Mouse (Mus musculus): ENCODE data around the gene Fam107b. TPM values are rescaled to one million over a fixed set of nuclear protein-coding genes. Genes with fewer than 3 reads are reported as not detected.

Fam107b gene
- polyA plus RNA-seq, 1 experiment from 2014 or later = 13.4 TPM

DNA sequence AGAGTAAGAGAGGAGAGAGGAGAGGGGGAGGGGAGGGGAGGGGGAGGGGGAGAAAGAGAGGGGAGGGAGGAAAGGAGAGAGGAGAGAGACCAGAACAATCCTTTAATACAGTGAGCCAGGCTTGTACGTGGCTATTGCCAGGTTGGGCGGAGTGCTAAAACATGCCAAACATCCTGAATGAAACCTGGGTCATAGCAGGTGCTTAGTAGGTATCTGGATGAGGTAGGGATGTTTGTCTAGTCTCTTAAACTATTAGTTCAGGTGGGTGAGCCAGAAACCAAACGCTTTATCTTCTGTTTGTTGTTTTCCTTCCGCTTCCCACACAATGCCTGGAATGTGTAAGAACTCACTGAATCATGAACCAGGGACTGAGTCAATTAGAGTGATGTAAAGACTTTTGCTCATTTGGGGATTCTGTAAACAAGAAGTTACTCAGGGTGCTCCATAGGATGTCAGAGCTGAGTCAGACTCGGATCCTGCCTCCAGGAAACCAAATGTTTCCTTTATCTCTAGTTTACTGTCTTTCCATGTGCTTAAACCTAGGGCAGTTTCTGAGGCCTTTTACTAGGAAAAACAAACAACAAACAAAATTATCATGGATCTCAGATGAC lies 89.1 kb downstream of the Fam107b start:
- H3K36me3 ChIP-seq = no peaks in the 10 kb centered on the region
- DNase-seq (no peak), ATAC-seq (ENCODE audit: low read depth) (no peak)
- peaks cover 43% of the 10 kb centered on the region for H3K4me1 ChIP-seq (replicated peaks)
- no peak overlapping the region for H3K4me3 ChIP-seq (replicated peaks)
- H3K9me3 ChIP-seq (replicated peaks) = no peaks in the 10 kb centered on the region
- 31% methylated on average over 5 of the region's 5 CpGs for WGBS (ENCODE audit: insufficient replicate concordance)
- H3K27ac ChIP-seq = no peak overlapping the region
- no peak overlapping the region for H3K9ac ChIP-seq
- no peaks in the 10 kb centered on the region for H3K27me3 ChIP-seq
- no peak overlapping the region for H3K4me2 ChIP-seq

DNA sequence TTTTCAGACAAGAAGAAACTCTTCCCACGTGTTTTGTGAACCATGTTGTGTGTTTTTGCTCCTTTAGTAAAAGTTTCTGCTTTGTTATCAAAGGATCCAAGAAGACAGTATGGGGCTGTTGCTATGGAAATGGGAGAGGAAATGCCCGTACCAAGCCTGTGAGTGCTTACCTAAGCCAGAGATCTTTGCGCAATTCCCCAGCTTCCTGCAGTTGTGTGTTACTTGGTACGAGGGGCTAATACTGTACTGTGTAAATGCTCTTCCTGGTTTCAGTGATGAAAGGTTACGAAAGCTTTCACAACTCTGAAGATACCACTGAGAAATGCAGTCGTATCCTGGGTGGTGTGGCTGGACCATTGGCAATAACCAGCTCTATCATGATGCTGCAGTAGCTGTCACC lies 93.8 kb downstream of the Fam107b start:
- no peaks in the 10 kb centered on the region for H3K9me3 ChIP-seq (replicated peaks)
- H3K27me3 ChIP-seq = no peaks in the 10 kb centered on the region
- H3K4me1 ChIP-seq (replicated peaks) = peaks cover 18% of the 10 kb centered on the region
- no peak overlapping the region for H3K27ac ChIP-seq
- no peak overlapping the region for H3K4me2 ChIP-seq
- no peak overlapping the region for H3K9ac ChIP-seq
- DNase-seq (no peak), ATAC-seq (ENCODE audit: low read depth) (peak; percentile 61)
- H3K36me3 ChIP-seq = no peaks in the 10 kb centered on the region
- WGBS (ENCODE audit: insufficient replicate concordance) = 22% methylated on average over 6 of the region's 6 CpGs
- H3K4me3 ChIP-seq (replicated peaks) = no peak overlapping the region

DNA sequence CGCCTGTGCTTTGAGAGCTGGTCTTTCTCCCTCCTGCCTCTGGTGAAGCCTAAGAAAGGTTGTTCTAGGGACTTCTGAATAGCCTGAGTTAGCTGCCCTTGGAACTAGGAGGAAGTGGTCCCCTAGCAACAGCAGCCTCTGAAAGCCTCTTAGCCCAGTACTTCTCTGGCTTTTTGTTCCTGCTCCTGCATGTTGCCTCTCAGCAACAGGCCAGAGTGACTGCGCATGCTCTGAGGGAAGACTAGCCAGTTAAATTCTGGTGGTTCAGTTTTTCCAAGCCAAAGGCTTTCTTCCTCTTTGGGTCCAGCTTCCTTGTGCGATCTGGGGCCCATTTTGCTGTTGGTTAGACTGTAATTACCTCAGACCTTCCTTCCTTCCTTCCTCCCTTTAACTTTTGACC lies 98.4 kb downstream of the Fam107b start:
- H3K9ac ChIP-seq = no peak overlapping the region
- H3K4me1 ChIP-seq (replicated peaks) = 0 out of 2 replicates have a peak, but pooled peaks cover 9% of the 10 kb centered on the region
- 40% methylated on average over 3 of the region's 3 CpGs for WGBS (ENCODE audit: insufficient replicate concordance)
- no peak overlapping the region for H3K27ac ChIP-seq
- H3K36me3 ChIP-seq = no peaks in the 10 kb centered on the region
- no peaks in the 10 kb centered on the region for H3K27me3 ChIP-seq
- DNase-seq (peak; percentile 14), ATAC-seq (ENCODE audit: low read depth) (no peak)
- no peaks in the 10 kb centered on the region for H3K9me3 ChIP-seq (replicated peaks)
- H3K4me2 ChIP-seq = no peak overlapping the region
- H3K4me3 ChIP-seq (replicated peaks) = no peak overlapping the region

DNA sequence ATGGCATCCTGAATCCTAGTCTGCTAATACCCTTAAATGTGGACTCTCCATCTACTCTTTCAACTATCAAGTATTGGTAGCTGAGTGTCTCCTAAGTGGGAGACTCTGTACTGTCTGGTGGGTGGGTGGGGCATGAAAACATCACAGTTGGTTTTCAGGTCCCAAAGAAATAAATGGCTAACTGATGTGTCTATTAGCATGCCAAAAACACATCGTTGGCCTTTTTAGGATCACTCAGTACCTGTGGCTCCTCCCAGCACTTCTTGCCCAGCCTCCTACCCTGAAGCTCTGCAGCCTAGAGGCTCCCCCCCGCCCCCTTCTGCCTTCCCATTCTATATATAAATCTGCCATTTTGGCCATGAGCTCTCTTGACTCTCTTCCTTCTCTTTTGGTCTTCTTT lies 99.4 kb downstream of the Fam107b start:
- ATAC-seq (ENCODE audit: low read depth) = no peak
- 25% methylated on average over 2 of the region's 2 CpGs for WGBS (ENCODE audit: insufficient replicate concordance)

DNA sequence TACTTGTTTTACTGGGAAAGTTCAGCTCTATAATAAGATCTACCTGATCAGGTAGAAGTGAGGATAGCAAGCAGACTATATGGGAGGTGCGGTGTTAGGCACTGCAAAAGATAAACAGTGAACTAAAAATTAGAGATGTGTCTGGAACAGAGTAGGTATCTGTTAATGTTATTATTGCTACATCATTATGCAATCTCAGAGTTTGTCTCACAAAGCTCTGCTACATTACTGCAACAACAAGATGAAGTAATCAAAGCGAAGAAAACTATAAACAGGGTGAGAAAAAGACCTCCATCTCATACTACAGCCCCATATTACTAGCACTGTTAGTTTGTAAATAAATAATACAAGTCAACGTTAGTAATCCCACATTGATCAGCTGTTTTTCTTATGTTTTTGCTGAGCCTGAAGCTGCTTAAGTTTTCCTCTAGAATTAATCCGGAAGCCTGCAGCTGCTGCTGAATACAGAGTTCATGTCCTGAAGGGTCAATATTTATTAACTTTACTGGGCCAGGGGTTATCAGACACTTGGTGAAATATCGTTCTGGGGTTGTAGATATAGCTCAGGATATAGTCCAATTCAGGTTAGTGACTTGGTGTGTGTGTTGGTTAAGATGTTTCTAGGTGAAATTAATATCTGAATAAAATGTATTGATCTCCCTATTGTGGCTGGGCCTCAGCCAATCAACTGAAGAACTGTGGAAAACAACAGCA lies 102.5 kb downstream of the Fam107b start:
- Histone ChIP-seq H3K36me3 (no peaks in the 10 kb centered on the region), H3K9me3 (replicated peaks) (no peaks in the 10 kb centered on the region), H3K4me2 (no peak overlapping the region), H3K4me3 (replicated peaks) (no peak overlapping the region), H3K27me3 (no peaks in the 10 kb centered on the region), H3K4me1 (replicated peaks) (no peaks in the 10 kb centered on the region), H3K9ac (no peak overlapping the region), H3K27ac (no peak overlapping the region)
- no peak for ATAC-seq (ENCODE audit: low read depth)
- 70% methylated on average over 5 of the region's 5 CpGs for WGBS (ENCODE audit: insufficient replicate concordance)
- DNase-seq = no peak

More for the DNA sequence above, 99.4 kb downstream of the Fam107b start:
- no peaks in the 10 kb centered on the region for H3K4me1 ChIP-seq (replicated peaks)
- no peak overlapping the region for H3K4me3 ChIP-seq (replicated peaks)
- no peaks in the 10 kb centered on the region for H3K27me3 ChIP-seq
- DNase-seq = no peak
- no peak overlapping the region for H3K4me2 ChIP-seq
- H3K9me3 ChIP-seq (replicated peaks) = no peaks in the 10 kb centered on the region
- H3K9ac ChIP-seq = no peak overlapping the region
- H3K27ac ChIP-seq = no peak overlapping the region
- H3K36me3 ChIP-seq = no peaks in the 10 kb centered on the region

DNA sequence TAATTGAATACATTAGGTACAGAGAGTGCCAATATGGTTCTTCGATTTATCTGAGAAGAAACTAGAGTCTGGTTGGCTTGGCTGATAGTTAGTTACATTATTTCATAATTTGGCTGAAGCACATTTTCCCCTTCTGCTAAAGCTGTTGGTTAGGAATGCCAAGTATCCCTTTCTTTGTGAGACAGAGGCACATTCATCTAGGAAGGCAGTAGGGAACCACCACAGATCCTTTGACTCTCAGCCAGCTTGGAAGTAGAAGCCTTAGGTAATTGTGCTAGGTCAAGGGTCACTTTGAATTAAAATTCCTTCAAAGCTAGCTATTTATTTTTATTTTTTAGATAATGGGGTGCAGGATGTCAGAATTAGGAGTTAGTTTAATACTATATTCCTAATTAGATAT lies 105.2 kb downstream of the Fam107b start:
- no peaks in the 10 kb centered on the region for H3K9me3 ChIP-seq (replicated peaks)
- ATAC-seq (ENCODE audit: low read depth) (no peak), DNase-seq (no peak)
- no peaks in the 10 kb centered on the region for H3K4me1 ChIP-seq (replicated peaks)
- 64% methylated on average over 1 of the region's 1 CpGs for WGBS (ENCODE audit: insufficient replicate concordance)
- no peaks in the 10 kb centered on the region for H3K36me3 ChIP-seq
- no peak overlapping the region for H3K4me3 ChIP-seq (replicated peaks)
- H3K4me2 ChIP-seq = no peak overlapping the region
- no peak overlapping the region for H3K27ac ChIP-seq
- no peaks in the 10 kb centered on the region for H3K27me3 ChIP-seq
- no peak overlapping the region for H3K9ac ChIP-seq

DNA sequence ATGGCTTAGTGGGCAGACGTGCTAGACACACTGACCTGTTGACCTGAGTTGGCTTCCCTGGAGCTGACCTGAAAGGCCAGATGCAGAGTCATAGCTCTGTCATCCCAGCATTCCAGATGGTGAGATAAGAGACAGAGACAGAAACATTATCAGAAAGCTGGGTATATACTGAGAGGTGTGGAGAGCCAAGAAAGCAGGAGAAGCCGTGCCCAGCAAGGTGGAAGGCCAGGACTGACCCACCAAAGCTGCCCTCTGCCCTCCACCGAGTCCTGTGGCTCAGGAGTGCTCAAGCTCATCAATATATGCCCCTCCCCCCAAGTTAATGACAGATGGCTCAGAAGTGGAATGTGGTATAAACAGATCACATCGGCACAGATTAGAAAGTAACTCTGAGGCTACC lies 112.4 kb downstream of the Fam107b start:
- H3K36me3 ChIP-seq = no peaks in the 10 kb centered on the region
- H3K4me1 ChIP-seq (replicated peaks) = no peaks in the 10 kb centered on the region
- no peak overlapping the region for H3K4me3 ChIP-seq (replicated peaks)
- no peak for DNase-seq
- H3K9ac ChIP-seq = no peak overlapping the region
- WGBS (ENCODE audit: insufficient replicate concordance) = 51% methylated on average over 4 of the region's 4 CpGs
- no peak for ATAC-seq (ENCODE audit: low read depth)
- H3K27ac ChIP-seq = no peak overlapping the region
- H3K27me3 ChIP-seq = no peaks in the 10 kb centered on the region
- no peaks in the 10 kb centered on the region for H3K9me3 ChIP-seq (replicated peaks)
- no peak overlapping the region for H3K4me2 ChIP-seq

DNA sequence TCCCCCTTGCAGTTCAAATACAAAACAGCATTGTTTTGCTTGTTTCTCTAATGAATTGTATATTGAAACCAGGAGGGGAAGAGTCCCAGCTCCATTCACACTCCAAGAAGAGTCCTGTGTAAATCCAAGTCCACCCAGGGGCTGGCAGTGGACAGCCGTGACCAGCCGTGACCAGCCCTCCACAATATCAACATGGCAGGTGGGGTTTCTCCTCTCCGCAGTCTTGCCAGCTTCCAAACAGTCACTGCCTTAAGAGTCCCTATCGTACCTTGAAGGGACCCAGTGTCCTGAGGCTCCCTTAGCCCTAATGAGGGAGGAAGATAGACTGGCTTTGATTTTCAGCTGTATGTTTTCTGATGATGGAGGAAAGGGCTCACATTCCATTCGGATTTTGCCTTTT lies 113.1 kb downstream of the Fam107b start:
- Histone ChIP-seq H3K36me3 (no peaks in the 10 kb centered on the region), H3K27me3 (no peaks in the 10 kb centered on the region), H3K9me3 (replicated peaks) (no peaks in the 10 kb centered on the region), H3K9ac (no peak overlapping the region), H3K27ac (no peak overlapping the region), H3K4me3 (replicated peaks) (no peak overlapping the region), H3K4me2 (no peak overlapping the region), H3K4me1 (replicated peaks) (no peaks in the 10 kb centered on the region)
- DNase-seq = no peak
- WGBS (ENCODE audit: insufficient replicate concordance) = 71% methylated on average over 5 of the region's 5 CpGs
- ATAC-seq (ENCODE audit: low read depth) = no peak

DNA sequence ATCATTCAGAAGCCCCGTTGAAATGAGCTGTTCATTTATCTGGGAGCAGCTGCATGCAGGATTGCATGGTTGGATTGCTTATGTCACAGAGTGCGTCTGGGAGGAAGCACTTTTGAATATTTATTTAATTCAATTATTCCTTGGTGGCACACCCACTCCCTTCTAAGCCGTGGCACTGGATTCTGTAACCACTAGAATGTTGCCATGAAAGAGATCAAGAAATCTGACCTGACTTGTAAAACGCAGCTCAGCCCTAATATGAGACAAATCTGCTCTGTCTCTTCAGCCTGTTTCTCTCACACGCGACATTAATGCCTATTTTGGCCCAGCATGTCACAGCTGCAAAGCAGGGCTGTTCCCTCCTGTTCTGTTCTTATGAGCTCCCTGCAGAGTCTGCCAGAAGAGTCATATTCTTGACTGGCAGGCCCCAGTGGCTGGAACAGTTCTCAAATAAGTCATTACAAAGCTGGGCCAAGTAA lies 113.5 kb downstream of the Fam107b start:
- no peak overlapping the region for H3K27ac ChIP-seq
- WGBS (ENCODE audit: insufficient replicate concordance) = 62% methylated on average over 6 of the region's 6 CpGs
- no peaks in the 10 kb centered on the region for H3K27me3 ChIP-seq
- H3K4me2 ChIP-seq = no peak overlapping the region
- H3K9ac ChIP-seq = no peak overlapping the region
- no peak overlapping the region for H3K4me3 ChIP-seq (replicated peaks)
- no peaks in the 10 kb centered on the region for H3K4me1 ChIP-seq (replicated peaks)
- no peaks in the 10 kb centered on the region for H3K9me3 ChIP-seq (replicated peaks)
- no peak for ATAC-seq (ENCODE audit: low read depth)
- no peak for DNase-seq
- no peaks in the 10 kb centered on the region for H3K36me3 ChIP-seq

DNA sequence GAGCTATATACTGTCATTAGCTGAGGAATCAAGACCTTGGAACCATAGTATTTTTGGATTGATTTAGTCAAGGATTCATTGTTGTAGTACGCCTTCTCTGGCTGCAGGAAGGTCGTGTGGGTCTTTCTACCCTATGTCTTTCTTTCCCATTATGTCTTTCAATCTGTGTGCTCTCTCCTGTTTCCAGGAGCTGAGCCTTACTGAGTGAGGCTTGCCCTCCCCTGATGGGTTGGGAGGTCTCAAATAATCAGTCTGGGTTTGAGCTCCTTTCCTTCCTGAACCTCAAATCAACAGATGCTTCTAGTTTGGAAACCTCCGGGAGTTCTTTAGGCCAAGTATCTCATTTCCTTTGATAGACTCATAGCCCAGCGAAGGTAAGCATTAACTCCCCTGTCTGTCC lies 119.9 kb downstream of the Fam107b start:
- Histone ChIP-seq H3K4me1 (replicated peaks) (no peaks in the 10 kb centered on the region), H3K4me2 (no peak overlapping the region), H3K36me3 (no peaks in the 10 kb centered on the region), H3K9ac (no peak overlapping the region), H3K27ac (no peak overlapping the region), H3K4me3 (replicated peaks) (no peak overlapping the region), H3K9me3 (replicated peaks) (no peaks in the 10 kb centered on the region), H3K27me3 (no peaks in the 10 kb centered on the region)
- DNase-seq (no peak), ATAC-seq (ENCODE audit: low read depth) (no peak)
- WGBS (ENCODE audit: insufficient replicate concordance) = 57% methylated on average over 4 of the region's 4 CpGs

DNA sequence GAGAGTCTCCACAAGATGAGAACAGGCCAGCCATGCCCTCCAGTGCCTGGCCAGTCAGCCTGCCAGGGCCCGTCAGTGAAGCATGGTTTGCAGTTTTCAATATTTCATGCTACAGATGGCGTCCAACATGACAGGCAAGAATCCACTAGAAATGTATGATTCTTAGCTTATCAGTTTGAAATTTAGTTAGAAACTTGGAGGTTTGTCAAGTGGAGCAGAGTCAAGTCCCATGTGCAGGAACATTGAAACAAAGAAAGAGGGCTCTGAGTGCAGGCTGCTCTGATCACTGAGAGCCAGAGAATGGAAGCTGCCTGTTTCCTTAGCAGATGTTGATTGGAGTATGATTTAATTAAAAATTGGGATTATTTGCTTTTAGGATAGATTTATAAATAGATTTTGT lies 122.5 kb downstream of the Fam107b start:
- no peaks in the 10 kb centered on the region for H3K9me3 ChIP-seq (replicated peaks)
- H3K4me3 ChIP-seq (replicated peaks) = no peak overlapping the region
- no peak overlapping the region for H3K27ac ChIP-seq
- ATAC-seq (ENCODE audit: low read depth) (no peak), DNase-seq (no peak)
- H3K27me3 ChIP-seq = no peaks in the 10 kb centered on the region
- WGBS (ENCODE audit: insufficient replicate concordance) = 61% methylated on average over 2 of the region's 2 CpGs
- H3K36me3 ChIP-seq = no peaks in the 10 kb centered on the region
- H3K4me2 ChIP-seq = no peak overlapping the region
- H3K9ac ChIP-seq = no peak overlapping the region
- no peaks in the 10 kb centered on the region for H3K4me1 ChIP-seq (replicated peaks)

DNA sequence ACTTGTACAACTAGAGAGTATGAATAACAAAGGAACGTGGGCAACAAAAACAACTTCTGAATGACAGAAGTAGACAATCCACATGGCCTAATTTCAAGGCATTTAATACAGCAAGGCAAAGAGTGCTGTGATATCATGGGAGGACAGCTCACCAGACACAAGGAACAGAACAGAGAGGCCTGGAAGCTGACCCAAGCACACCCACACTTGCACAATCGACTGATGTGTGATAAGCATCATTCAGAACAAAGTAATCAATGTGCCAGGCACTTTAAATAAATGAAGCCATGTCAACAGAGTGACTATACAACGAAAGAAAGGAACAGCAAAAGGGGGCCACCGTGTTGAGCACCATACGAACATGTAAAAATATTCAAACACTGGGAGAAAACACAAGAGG lies 125.6 kb downstream of the Fam107b start:
- DNase-seq (no peak), ATAC-seq (ENCODE audit: low read depth) (no peak)
- Histone ChIP-seq H3K27ac (no peak overlapping the region), H3K4me2 (no peak overlapping the region), H3K9me3 (replicated peaks) (no peaks in the 10 kb centered on the region), H3K27me3 (no peaks in the 10 kb centered on the region), H3K9ac (no peak overlapping the region), H3K36me3 (no peaks in the 10 kb centered on the region), H3K4me3 (replicated peaks) (no peak overlapping the region), H3K4me1 (replicated peaks) (no peaks in the 10 kb centered on the region; the same call in 1 of the 2 replicates)
- WGBS (ENCODE audit: insufficient replicate concordance) = 60% methylated on average over 5 of the region's 5 CpGs

All from liver, embryonic 13.5 days (tissue).